Mouse (Mus musculus) C2C12 (cell line): ENCODE data around the gene Popdc3.

ENCODE experiments used
- CTCF ChIP-seq: IDR thresholded peaks from one replicate; pipeline ENCODE4 v1.5.1; 2011; ENCODE audit not compliant: control insufficient read depth, insufficient read depth, insufficient read length
- USF1 ChIP-seq: IDR thresholded peaks from one replicate; pipeline ENCODE4 v1.6.1; 2011; ENCODE audit warnings: low read depth, mild to moderate bottlenecking, control low read depth, moderate library complexity

DNA sequence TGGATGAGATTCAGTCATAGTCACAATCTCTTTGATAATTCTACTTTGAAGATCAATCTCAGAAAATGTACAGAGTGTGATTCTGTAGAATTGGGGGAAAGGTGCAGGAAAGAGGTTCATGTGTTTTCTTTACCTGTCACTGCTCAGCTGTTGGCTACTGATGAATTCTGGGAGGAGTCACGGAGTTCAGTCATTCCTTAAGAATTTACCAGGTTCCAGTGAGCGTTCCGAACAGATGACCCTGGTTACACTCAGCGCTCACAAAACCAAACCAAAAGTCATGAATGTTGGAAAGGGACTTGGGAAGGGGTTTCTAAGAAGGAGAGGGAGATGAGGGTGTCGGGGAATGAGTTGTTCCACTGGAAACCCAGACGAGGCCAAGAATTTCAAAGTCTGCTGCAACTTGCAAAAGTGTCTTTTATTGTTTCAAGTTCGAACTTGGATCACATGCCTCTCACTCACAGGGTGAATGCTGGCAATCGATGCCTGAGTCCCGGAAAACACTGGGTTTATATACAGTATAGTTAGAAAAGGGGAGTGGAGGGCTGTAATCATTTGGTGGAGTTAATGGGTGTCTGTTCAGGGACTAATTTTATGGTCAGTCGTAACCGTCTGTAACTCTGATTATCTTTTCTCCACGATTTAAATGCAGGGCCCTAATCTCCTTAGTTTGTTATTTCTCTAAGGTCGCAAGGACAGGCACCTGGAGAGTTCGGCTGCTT lies 125.6 kb downstream of the Popdc3 start:
- no peak for TF ChIP-seq CTCF
- no peak for TF ChIP-seq USF1
